Mouse (Mus musculus): Measurements from ENCODE around the gene Avpr1b. TPM values are rescaled to one million over a fixed set of nuclear protein-coding genes. Genes with fewer than 3 reads are reported as not detected.
A peak's percentile ranks its signal among the peaks of the same experiment; 100 is the strongest.
"Not testable (repeated sequence)": the region's sequence is repeated elsewhere in the genome, so short reads cannot be mapped to it uniquely, and the experiment has no call there.

Avpr1b gene
- total RNA-seq, 2 experiments from 2014 or later: 0.17 TPM; not detected in 1

DNA sequence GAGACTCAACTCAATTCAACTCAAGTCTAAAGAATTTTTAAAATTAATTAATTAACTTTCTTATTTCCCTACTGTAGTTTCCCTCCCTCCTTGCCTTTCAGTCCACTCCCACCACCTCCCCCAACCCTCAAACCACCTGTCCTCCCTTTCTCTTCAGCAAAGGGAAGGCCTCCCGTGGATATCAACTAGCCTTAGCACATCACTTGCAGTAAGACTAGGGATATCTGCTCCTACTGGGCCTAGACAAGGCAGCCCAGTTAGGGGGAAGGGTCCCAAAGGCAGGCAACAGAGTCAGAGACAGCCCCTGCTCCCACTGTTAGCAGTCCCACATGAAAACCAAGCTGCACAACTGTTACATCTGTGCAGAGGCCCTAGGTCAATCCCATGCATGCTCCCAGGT lies 17.1 kb downstream of the Avpr1b start:
- no peak for DNase-seq (ENCODE audit: extremely low spot score in 1 of 2, low spot score in 2 of 2)
- intact Hi-C loops (cut with DNase I): no loop called here

GRCm38 (mm10) chr1:131616546-131617220 lies 17.6 kb downstream of the Avpr1b start:
- intact Hi-C loops (cut with DNase I): no loop called here

DNA sequence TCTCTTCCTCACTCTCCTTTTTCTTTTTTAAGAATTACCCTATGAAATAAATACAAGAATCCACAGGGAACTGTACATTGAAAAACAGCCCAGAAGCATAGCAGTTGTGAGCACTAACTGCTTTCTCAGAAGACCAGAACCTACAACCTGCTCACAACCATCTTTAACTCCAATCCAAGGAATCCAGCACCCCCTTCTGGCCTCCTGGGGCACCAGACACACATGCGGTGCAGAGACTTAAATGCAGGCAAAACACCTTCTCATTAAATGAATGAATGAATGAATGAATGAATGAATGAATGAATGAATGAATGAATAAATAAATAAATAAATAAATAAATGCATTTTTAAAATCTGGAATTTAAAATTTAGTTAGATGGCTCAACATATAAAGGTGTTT lies 19.5 kb downstream of the Avpr1b start:
- intact Hi-C loops (cut with DNase I): no loop called here
- no peak for DNase-seq (ENCODE audit: extremely low spot score in 1 of 2, low spot score in 2 of 2)

More at GRCm38 (mm10) chr1:131616546-131617220, 17.6 kb downstream of the Avpr1b start:
- DNase-seq (ENCODE audit: extremely low spot score in 1 of 2, low spot score in 2 of 2): no peak

GRCm38 (mm10) chr1:131619348-131619747 lies 20.3 kb downstream of the Avpr1b start:
- DNase-seq (ENCODE audit: extremely low spot score in 1 of 2, low spot score in 2 of 2): no peak
- intact Hi-C loops (cut with DNase I): no loop called here

DNA sequence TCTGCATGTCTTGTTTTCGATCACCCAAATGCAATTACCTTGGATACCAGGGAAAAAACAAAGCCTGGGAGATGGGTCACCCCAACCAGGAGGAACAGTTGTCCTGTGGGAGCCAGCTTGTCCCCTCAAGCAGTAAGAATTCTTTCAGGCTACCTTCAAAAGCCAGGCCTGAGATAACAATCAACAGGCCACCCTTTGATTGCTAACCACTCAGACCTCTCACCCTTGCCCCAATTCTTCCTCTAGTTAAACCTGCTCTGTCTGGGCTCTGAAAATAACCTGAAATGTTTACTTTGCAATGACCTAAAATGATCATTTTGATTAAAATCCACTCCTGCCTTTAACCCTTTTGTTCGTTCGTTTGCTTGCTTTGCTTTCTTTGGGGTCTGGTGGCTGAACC lies 24.6 kb downstream of the Avpr1b start:
- no peak for DNase-seq (ENCODE audit: extremely low spot score in 1 of 2, low spot score in 2 of 2)
- intact Hi-C loops (cut with DNase I): no loop called here

GRCm38 (mm10) chr1:131624175-131624835 lies 25.3 kb downstream of the Avpr1b start:
- intact Hi-C loops (cut with DNase I): no loop called here
- DNase-seq (ENCODE audit: extremely low spot score in 1 of 2, low spot score in 2 of 2): no peak

GRCm38 (mm10) chr1:131626200-131626599 lies 27.2 kb downstream of the Avpr1b start:
- DNase-seq (ENCODE audit: extremely low spot score in 1 of 2, low spot score in 2 of 2): no peak
- intact Hi-C loops (cut with DNase I): no loop called here

DNA sequence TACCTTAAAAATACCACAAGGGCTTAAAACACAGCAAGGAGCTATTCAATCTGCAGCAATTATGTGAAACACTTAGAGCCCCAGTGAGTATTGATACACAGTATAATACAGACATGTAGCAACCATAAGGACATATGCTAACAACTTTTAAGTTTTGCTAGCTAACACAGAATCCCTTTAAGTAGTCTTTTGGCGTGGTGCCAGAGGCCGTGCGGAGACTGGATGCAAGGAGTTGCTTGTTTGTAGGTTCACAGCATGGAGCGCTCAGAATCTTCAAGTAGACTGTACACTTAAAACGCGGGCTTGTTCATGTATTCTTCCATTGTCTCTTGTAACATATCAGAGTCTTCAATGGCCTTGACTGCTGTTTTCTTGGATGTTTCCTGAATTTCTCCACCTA lies 33.2 kb downstream of the Avpr1b start:
- intact Hi-C loops (cut with DNase I): not testable (repeated sequence)
- peak in 1 of 2 experiments; percentile 49 for DNase-seq (ENCODE audit: extremely low spot score in 1 of 2, low spot score in 2 of 2)

GRCm38 (mm10) chr1:131634495-131634894 lies 35.5 kb downstream of the Avpr1b start:
- intact Hi-C loops (cut with DNase I): no loop called here
- DNase-seq (ENCODE audit: extremely low spot score in 1 of 2, low spot score in 2 of 2): no peak

DNA sequence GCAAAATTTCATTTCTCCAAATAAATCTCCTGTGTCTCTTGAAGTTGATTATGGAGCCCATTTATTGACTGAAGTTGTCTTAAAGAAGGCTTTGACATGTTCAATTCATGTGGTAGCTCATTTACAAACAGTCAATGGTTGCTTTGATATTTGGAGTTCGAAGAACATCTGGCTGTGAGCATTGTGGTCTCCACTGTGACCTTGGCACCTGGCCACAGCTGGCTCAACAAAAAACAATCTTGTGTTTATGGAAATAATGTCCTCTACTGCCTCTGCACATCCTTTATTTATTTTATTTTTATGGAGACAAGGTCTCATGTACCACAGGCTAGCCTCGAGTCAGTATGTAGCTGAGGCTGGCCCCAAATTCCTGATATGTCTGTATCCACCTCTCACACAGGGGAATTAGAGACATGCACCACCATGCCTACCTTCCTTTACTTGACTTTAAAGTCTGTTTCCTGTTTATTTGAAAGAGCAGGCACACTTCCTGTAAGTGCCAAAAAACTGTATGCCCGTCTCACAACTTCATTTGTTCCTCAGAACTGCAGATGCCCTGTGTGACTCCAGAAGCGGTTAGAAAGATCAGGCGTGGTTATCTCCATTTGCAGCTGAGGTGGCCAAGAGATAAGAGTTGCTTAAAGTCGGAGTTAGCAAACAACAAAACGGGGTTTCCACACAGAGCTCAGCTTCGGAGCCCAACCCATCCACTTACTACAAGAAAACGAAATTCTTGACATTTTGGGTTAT lies 38.9 kb downstream of the Avpr1b start, which contains the start of gene Ctse:
Ctse (plus strand) TSS at position 516 of the 750 bp plus-strand sequence.
- no peak for DNase-seq (ENCODE audit: extremely low spot score in 1 of 2, low spot score in 2 of 2)
- intact Hi-C loops (cut with DNase I): no loop called here

DNA sequence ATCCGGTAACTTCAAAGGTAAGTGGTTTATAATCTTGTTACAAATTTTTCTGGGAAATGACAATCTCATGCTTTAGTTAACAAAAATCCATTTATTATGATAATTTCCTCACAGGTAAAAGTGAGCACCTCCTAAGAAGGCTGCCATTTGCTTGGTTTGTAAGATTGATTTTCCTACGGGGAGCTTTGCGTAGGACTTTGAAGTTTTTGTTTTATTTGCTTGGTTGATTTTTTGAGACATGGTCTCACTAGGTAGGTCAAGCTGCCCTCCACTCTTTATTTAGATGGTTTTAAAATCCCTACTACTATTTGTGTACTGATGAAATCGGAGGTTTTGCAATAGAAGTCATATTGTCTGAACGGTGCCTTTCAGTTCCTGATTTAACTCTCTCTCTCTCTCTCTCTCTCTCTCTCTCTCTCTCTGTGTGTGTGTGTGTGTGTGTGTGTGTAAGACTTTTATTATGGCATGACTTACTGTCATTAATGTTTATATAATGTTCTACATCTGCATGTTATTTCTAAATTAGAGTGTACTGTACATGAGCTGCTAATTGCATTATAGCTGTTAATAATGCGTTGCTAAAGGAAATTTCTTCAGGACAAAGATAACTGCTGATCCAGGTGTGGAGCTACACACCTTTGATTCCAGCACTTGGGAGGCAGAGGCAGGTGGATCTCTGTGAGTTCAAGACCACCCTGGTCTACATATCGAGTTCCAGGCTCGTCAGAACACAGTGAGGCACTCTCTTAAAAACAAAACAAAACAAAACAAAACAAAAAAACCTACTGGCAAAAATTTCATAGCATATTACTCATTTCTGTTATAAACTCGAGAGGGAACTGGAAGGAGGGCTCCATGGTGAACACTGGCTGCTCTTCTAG lies 39.7 kb downstream of the Avpr1b start:
- DNase-seq (ENCODE audit: extremely low spot score in 1 of 2, low spot score in 2 of 2): no peak
- intact Hi-C loops (cut with DNase I): no loop called here

- intact Hi-C loops (cut with DNase I): no loop called here
- no peak for DNase-seq (ENCODE audit: extremely low spot score in 1 of 2, low spot score in 2 of 2)
These were observed 41.0 kb downstream of the Avpr1b start for GRCm38 (mm10) chr1:131640062-131640461.

- DNase-seq (ENCODE audit: extremely low spot score in 1 of 2, low spot score in 2 of 2): no peak
- intact Hi-C loops (cut with DNase I): no loop called here
These were observed 42.5 kb downstream of the Avpr1b start for GRCm38 (mm10) chr1:131641565-131641964.

DNA sequence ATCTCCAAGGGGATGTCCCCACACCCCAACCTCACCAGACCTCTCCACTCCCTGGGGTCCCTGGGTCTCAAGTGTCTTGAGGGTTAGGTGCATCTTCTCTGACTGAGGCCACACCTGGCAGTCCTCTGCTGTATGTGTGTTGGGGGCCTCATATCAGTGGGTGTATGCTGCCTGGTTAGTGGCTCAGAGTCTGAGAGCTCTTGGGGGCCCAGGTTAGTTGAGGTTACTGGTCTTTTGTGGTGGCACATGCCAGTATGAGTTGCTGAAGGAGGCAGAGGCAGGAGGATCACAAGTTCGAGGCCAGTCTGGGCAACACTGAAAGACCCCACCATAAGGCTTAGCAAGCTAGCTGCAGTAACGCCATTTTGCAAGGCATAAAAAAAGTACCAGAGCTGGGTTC lies 43.2 kb downstream of the Avpr1b start:
- DNase-seq (ENCODE audit: extremely low spot score in 1 of 2, low spot score in 2 of 2): no peak
- intact Hi-C loops (cut with DNase I): no loop called here

- intact Hi-C loops (cut with DNase I): no loop called here
These were observed 53.8 kb downstream of the Avpr1b start for GRCm38 (mm10) chr1:131652670-131653443.

GRCm38 (mm10) chr1:131655601-131656000 lies 56.6 kb downstream of the Avpr1b start:
- intact Hi-C loops (cut with DNase I): loop anchor here (5.0 kb wide), 1 partner anchor 108 kb away; no protein-coding TSS in a partner anchor
- no peak for DNase-seq (ENCODE audit: extremely low spot score in 1 of 2, low spot score in 2 of 2)

More at GRCm38 (mm10) chr1:131652670-131653443, 53.8 kb downstream of the Avpr1b start:
- no peak for DNase-seq (ENCODE audit: extremely low spot score in 1 of 2, low spot score in 2 of 2)

- DNase-seq (ENCODE audit: extremely low spot score in 1 of 2, low spot score in 2 of 2): peak; percentile 89 to 93
- intact Hi-C loops (cut with DNase I): loop anchor here (5.0 kb wide), 1 partner anchor 111 kb away; no protein-coding TSS in a partner anchor
These were observed 58.9 kb downstream of the Avpr1b start for GRCm38 (mm10) chr1:131657945-131658354.

Measured in left cerebral cortex, postnatal 10 days (tissue).